Comparison of ENCODE assay signal across 13 mouse cellular contexts in the genomic region with DNA sequence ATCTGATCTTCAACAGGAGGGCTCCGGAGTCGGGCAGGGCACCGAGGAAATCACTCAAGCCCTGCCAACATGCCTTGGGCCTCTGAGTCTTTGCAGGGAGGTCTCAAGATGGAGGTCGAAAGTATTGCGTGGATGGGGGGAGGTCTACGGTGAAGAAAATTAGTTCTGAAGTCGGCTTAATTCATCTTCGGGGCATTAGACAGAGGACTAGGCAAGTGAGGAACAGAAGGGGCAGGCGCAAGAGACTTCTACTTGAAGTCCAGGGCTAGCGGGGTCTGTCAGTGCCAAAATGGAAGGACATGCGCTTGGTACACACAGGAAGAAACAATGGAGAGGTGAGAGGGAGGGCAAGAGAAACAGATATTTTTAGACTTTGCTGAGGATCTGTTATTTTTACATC. TPM values are rescaled to one million over a fixed set of nuclear protein-coding genes. Genes with fewer than 3 reads are reported as not detected.
DNase-seq lines count a peak whose midpoint lies in the region; ATAC-seq and TF ChIP-seq lines count a peak whose summit lies in the region.
"Had no signal": no experiment of that assay in that cellular context is flagged by ENCODE, and none has a peak within 500 bp of the region (broad histone marks: within the 10 kb centered on the region; RNA-seq: fewer than 3 reads in every experiment).

No protein-coding gene starts in this region.

- peak; percentile 48 for DNase-seq in midbrain, embryonic 10.5 days (ENCODE audit: low spot score)
- DNase-seq in midbrain, postnatal 0 days (ENCODE audit: low spot score): no peak
- DNase-seq in embryonic facial prominence, embryonic 14.5 days (ENCODE audit: low spot score): no peak
- DNase-seq in limb, embryonic 14.5 days (ENCODE audit: low spot score): no peak
- DNase-seq in retina, postnatal 1 day: peak; percentile 41
- DNase-seq in adrenal gland, adult (ENCODE audit: inconsistent age in 2 of 2, low spot score in 1 of 2): no peak
- no peak for DNase-seq in kidney, adult 11 months
- DNase-seq: cerebellum, adult 2 months; gastrocnemius, adult 2 months; thymus, adult 18-20 months had no signal

- H3K4me3 ChIP-seq in midbrain, embryonic 10.5 days: no peak overlapping the region
- no peak overlapping the region for H3K4me3 ChIP-seq in midbrain, postnatal 0 days (ENCODE audit: low read depth, low read length)
- H3K4me3 ChIP-seq in embryonic facial prominence, embryonic 14.5 days (ENCODE audit: low read depth, low read length): peak overlapping the region; percentile 25
- H3K4me3 ChIP-seq in limb, embryonic 14.5 days (replicated peaks; ENCODE audit: low read length): peak overlapping the region; percentile 9; the same call in 1 of the 2 replicates
- H3K4me3 ChIP-seq: gastrocnemius, adult 2 months had no signal

- no peak for ATAC-seq in midbrain, postnatal 0 days (ENCODE audit: low FRiP score)
- no peak for ATAC-seq in embryonic facial prominence, embryonic 14.5 days (ENCODE audit: low read depth)
- no peak for ATAC-seq in limb, embryonic 14.5 days (ENCODE audit: low FRiP score, low read depth)
- ATAC-seq: intestine, embryonic 16.5 days had no signal

- peaks cover 100% of the 10 kb centered on the region for H3K27me3 ChIP-seq in midbrain, embryonic 10.5 days (ENCODE audit: low read depth, poor library complexity, severe bottlenecking)
- H3K27me3 ChIP-seq in midbrain, postnatal 0 days (ENCODE audit: insufficient read depth, low read length): peaks cover 87% of the 10 kb centered on the region
- H3K27me3 ChIP-seq in embryonic facial prominence, embryonic 14.5 days (replicated peaks; ENCODE audit: control insufficient read depth, insufficient read depth, low read length): peaks cover 94% of the 10 kb centered on the region
- H3K27me3 ChIP-seq in limb, embryonic 14.5 days (ENCODE audit: control insufficient read depth, insufficient read depth, low read length): peaks cover 99% of the 10 kb centered on the region

- no peak overlapping the region for H3K27ac ChIP-seq in midbrain, embryonic 10.5 days (replicated peaks)
- H3K27ac ChIP-seq in midbrain, postnatal 0 days (ENCODE audit: low read depth, low read length): no peak overlapping the region
- H3K27ac ChIP-seq in embryonic facial prominence, embryonic 14.5 days (replicated peaks; ENCODE audit: low read depth, low read length): peak overlapping the region; percentile 70
- H3K27ac ChIP-seq in limb, embryonic 14.5 days (replicated peaks; ENCODE audit: low read depth, low read length): no peak overlapping the region
- H3K27ac ChIP-seq: gastrocnemius, adult 2 months; limb, embryonic 15.5 days had no signal

- 1% methylated on average over 11 of the region's 11 CpGs for WGBS in midbrain, embryonic 10.5 days
- 2% methylated on average over 11 of the region's 11 CpGs for WGBS in midbrain, postnatal 0 days
- WGBS in embryonic facial prominence, embryonic 14.5 days: 5% methylated on average over 11 of the region's 11 CpGs
- WGBS in limb, embryonic 14.5 days: 3% methylated on average over 11 of the region's 11 CpGs

- H3K36me3 ChIP-seq in midbrain, embryonic 10.5 days: no peaks in the 10 kb centered on the region
- H3K36me3 ChIP-seq in midbrain, postnatal 0 days (ENCODE audit: insufficient read depth, low read length): no peaks in the 10 kb centered on the region
- peaks cover 4% of the 10 kb centered on the region; the same call in 1 of the 2 replicates for H3K36me3 ChIP-seq in embryonic facial prominence, embryonic 14.5 days (ENCODE audit: control insufficient read depth, insufficient read depth, low read length)
- H3K36me3 ChIP-seq in limb, embryonic 14.5 days (ENCODE audit: control insufficient read depth, insufficient read depth, low read length): peaks cover 8% of the 10 kb centered on the region; the same call in 1 of the 2 replicates
- H3K36me3 ChIP-seq: limb, embryonic 15.5 days had no signal

- peaks cover 26% of the 10 kb centered on the region for H3K4me1 ChIP-seq in midbrain, embryonic 10.5 days
- no peaks in the 10 kb centered on the region for H3K4me1 ChIP-seq in midbrain, postnatal 0 days (ENCODE audit: insufficient read depth, low read length)
- H3K4me1 ChIP-seq in embryonic facial prominence, embryonic 14.5 days (ENCODE audit: control insufficient read depth, insufficient read depth, low read length): no peaks in the 10 kb centered on the region
- H3K4me1 ChIP-seq in limb, embryonic 14.5 days (ENCODE audit: control insufficient read depth, insufficient read depth, low read length): peaks cover 18% of the 10 kb centered on the region; the same call in 1 of the 2 replicates

- TF ChIP-seq CTCF in midbrain, postnatal 0 days (IDR thresholded peaks at IDR 0.05): no peak

- no peak overlapping the region for H3K9ac ChIP-seq in midbrain, postnatal 0 days (replicated peaks; ENCODE audit: low read length, poor library complexity, severe bottlenecking)
- peak overlapping the region; percentile 34; the same call in 1 of the 2 replicates for H3K9ac ChIP-seq in embryonic facial prominence, embryonic 14.5 days (ENCODE audit: low read depth, low read length)
- no peak overlapping the region for H3K9ac ChIP-seq in limb, embryonic 14.5 days (ENCODE audit: low read depth, low read length, severe bottlenecking)
- H3K9ac ChIP-seq: limb, embryonic 15.5 days had no signal

- H3K9me3 ChIP-seq in midbrain, embryonic 10.5 days (replicated peaks): no peaks in the 10 kb centered on the region
- H3K9me3 ChIP-seq in midbrain, postnatal 0 days (ENCODE audit: low read length): no peaks in the 10 kb centered on the region
- H3K9me3 ChIP-seq in embryonic facial prominence, embryonic 14.5 days (ENCODE audit: control insufficient read depth, low read length): no peaks in the 10 kb centered on the region
- H3K9me3 ChIP-seq in limb, embryonic 14.5 days (ENCODE audit: control insufficient read depth, low read length): no peaks in the 10 kb centered on the region
- H3K9me3 ChIP-seq: limb, embryonic 15.5 days had no signal

- H3K4me2 ChIP-seq in midbrain, postnatal 0 days (ENCODE audit: low read depth, low read length, poor library complexity, severe bottlenecking): no peak overlapping the region
- peak overlapping the region; percentile 74 for H3K4me2 ChIP-seq in embryonic facial prominence, embryonic 14.5 days (ENCODE audit: low read depth, low read length)
- H3K4me2 ChIP-seq in limb, embryonic 14.5 days (replicated peaks; ENCODE audit: low read depth, low read length, severe bottlenecking): 0 out of 2 replicates have a peak overlapping the region, but pooled peaks have one; percentile 13

- no peak for TF ChIP-seq POLR2A in limb, embryonic 14.5 days (IDR thresholded peaks at IDR 0.05; ENCODE audit: borderline replicate concordance, extremely low read depth, insufficient read depth, insufficient read length)

RNA-seq across cellular contexts. Expression of a gene that starts 6.7 kb away (rescaled TPM):
- 4.5 and 8.9 TPM in 2 replicates for polyA plus RNA-seq in midbrain, embryonic 10.5 days (2016; fragmentation: Nextera tagmentation; extraction: Ambion mirVana)
- 0.49 and 0.76 TPM in 2 replicates for total RNA-seq in midbrain, postnatal 0 days (2014; rRNA removed)
- 3.3 and 6.7 TPM in 2 replicates for polyA plus RNA-seq in midbrain, postnatal 0 days (2015; fragmentation: Nextera tagmentation; extraction: Ambion mirVana)
- 38.0 and 40.2 TPM in 2 replicates for polyA plus RNA-seq in embryonic facial prominence, embryonic 14.5 days (2014; fragmentation: Nextera tagmentation; extraction: Ambion mirVana)
- 18.8 and 20.8 TPM in 2 replicates for polyA plus RNA-seq in limb, embryonic 14.5 days (2012; rRNA removed)
- 35.1 and 35.7 TPM in 2 replicates for polyA plus RNA-seq in limb, embryonic 14.5 days (2014; fragmentation: Nextera tagmentation; extraction: Ambion mirVana)
- total RNA-seq: gastrocnemius, adult 2 months had no signal
- polyA plus RNA-seq: cerebellum, adult 2 months had no signal

RNA-seq across cellular contexts. Expression of a gene that starts 12.0 kb away (rescaled TPM):
- polyA plus RNA-seq in midbrain, embryonic 10.5 days (2016; fragmentation: Nextera tagmentation; extraction: Ambion mirVana): 0.48 and 0.79 TPM in 2 replicates
- total RNA-seq in midbrain, postnatal 0 days (2014; rRNA removed): 0.57 and 1.5 TPM in 2 replicates
- 0.81 and 1.1 TPM in 2 replicates for polyA plus RNA-seq in midbrain, postnatal 0 days (2015; fragmentation: Nextera tagmentation; extraction: Ambion mirVana)
- polyA plus RNA-seq in embryonic facial prominence, embryonic 14.5 days (2014; fragmentation: Nextera tagmentation; extraction: Ambion mirVana): 2.8 and 3.7 TPM in 2 replicates
- 6.8 and 7.4 TPM in 2 replicates for polyA plus RNA-seq in limb, embryonic 14.5 days (2012; rRNA removed)
- 1.00 and 1.8 TPM in 2 replicates for polyA plus RNA-seq in limb, embryonic 14.5 days (2014; fragmentation: Nextera tagmentation; extraction: Ambion mirVana)
- total RNA-seq: gastrocnemius, adult 2 months had no signal
- polyA plus RNA-seq: cerebellum, adult 2 months; intestine, embryonic 16.5 days; lung, embryonic 16.5 days had no signal

Comparison
In these comparisons a context has a peak if more than half of its experiments do, and no peak if none do; other contexts are left out.
1. DNase-seq: peak in midbrain, embryonic 10.5 days (single experiment) and retina, postnatal 1 day (single experiment); none in midbrain, postnatal 0 days (single experiment), embryonic facial prominence, embryonic 14.5 days (single experiment), limb, embryonic 14.5 days (single experiment), adrenal gland, adult (0 of 2) and kidney, adult 11 months (single experiment).
2. H3K4me3 ChIP-seq: peak in embryonic facial prominence, embryonic 14.5 days (single experiment) and limb, embryonic 14.5 days (single experiment); none in midbrain, embryonic 10.5 days (single experiment) and midbrain, postnatal 0 days (single experiment).